Mouse (Mus musculus) heart, embryonic 11.5 days (tissue): Measurements from ENCODE around the gene Ppef2. TPM values are rescaled to one million over a fixed set of nuclear protein-coding genes. Genes with fewer than 3 reads are reported as not detected.

Source experiments
- ATAC-seq: fragments of 200-750 bp; cut with Nextera tagmentation; replicated peaks from 2 replicates; pipeline ENCODE4 v1.8.0; 2017; ENCODE audit warnings: moderate library complexity; ENCODE audit not compliant: insufficient number of reproducible peaks, low FRiP score, low TSS enrichment
- H3K27ac ChIP-seq: fragments of 300-500 bp; sonication (generic); 2 replicates; pipeline ENCODE4 v1.5.1; 2014; ENCODE audit warnings: mild to moderate bottlenecking, low read depth, low read length
- H3K27me3 ChIP-seq: fragments of 300-500 bp; sonication (generic); 2 replicates; pipeline ENCODE4 v1.6.1; 2014; ENCODE audit warnings: mild to moderate bottlenecking, low read length, mixed read lengths; ENCODE audit not compliant: control insufficient read depth, insufficient read depth
- H3K36me3 ChIP-seq: fragments of 300-500 bp; sonication (generic); 2 replicates; pipeline ENCODE4 v1.6.1; 2014; ENCODE audit warnings: mild to moderate bottlenecking, low read length, moderate library complexity, mixed read lengths; ENCODE audit not compliant: control insufficient read depth, insufficient read depth
- H3K4me1 ChIP-seq: fragments of 300-500 bp; sonication (generic); 2 replicates; pipeline ENCODE4 v1.6.1; 2014; ENCODE audit warnings: low read length; ENCODE audit not compliant: control insufficient read depth, insufficient read depth
- H3K4me2 ChIP-seq: fragments of 300-500 bp; sonication (generic); 2 replicates; pipeline ENCODE4 v1.6.1; 2014; ENCODE audit warnings: mild to moderate bottlenecking, moderate library complexity
- H3K4me3 ChIP-seq: fragments of 300-500 bp; sonication (generic); 2 replicates; pipeline ENCODE4 v1.5.1; 2014; ENCODE audit warnings: low read depth, low read length
- H3K9ac ChIP-seq: fragments of 300-500 bp; sonication (generic); 2 replicates; pipeline ENCODE4 v1.6.1; 2014; ENCODE audit warnings: mild to moderate bottlenecking, low read depth, low read length, moderate library complexity
- H3K9me3 ChIP-seq: fragments of 300-500 bp; sonication (generic); replicated peaks from 2 replicates; pipeline ENCODE4 v1.6.1; 2016; ENCODE audit warnings: low read length; ENCODE audit not compliant: control insufficient read depth
- WGBS: fragments of 180-500 bp; shearing (Covaris S2); extraction: QIAGEN DNeasy Blood & Tissue Kit; methylation state at CpG from one replicate; pipeline ENCODE4 v1.1.7; 2014; ENCODE audit not compliant: insufficient replicate concordance; 5-methylcytosine and 5-hydroxymethylcytosine counted together
- polyA plus RNA-seq: library from polyadenylated mRNA; unstranded; fragments of >200 nt; fragmentation: Nextera tagmentation; extraction: Ambion mirVana; gene quantifications from 2 replicates; pipeline ENCODE4 v1.2.1, GENCODE M21; 2014

Ppef2 gene
- polyA plus RNA-seq, 1 experiment from 2014 or later: 0.26 TPM

DNA sequence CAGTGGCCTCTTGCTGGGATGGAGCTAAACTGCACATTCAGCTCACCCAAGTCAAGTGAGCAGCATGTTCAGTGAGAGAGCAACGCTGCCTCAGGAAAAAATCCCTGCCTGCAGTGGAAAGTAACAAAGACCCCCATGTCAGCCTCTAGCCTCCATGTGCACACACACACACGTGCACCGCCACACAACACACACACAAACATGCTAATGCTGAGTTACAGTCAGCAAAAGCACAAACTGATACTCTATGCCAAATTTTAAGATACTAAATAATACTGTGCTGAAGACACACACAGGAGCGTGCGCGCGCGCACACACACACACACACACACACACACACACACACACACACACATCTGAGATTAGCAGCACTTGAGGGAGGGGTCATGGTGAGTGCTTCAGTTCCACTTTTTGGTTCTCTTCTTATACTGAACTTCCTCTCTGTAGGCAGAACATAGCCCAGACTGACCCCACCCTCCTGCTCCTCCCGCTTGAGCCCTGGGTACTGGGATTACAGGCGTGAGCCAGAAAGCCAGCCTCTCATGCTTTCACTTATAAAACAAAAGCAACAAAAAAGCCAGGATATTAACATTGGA is 23.0 kb upstream of the Ppef2 start:
- H3K9ac ChIP-seq: no peak overlapping the region
- H3K27me3 ChIP-seq: no peaks in the 10 kb centered on the region; the same call in none of the 2 replicates
- H3K4me1 ChIP-seq: peaks cover 4% of the 10 kb centered on the region; the same call in 1 of the 2 replicates
- WGBS: 88% methylated on average over 10 of the region's 10 CpGs
- H3K9me3 ChIP-seq: no peaks in the 10 kb centered on the region
- no peak overlapping the region for H3K27ac ChIP-seq
- H3K4me2 ChIP-seq: no peak overlapping the region
- no peak for ATAC-seq
- H3K36me3 ChIP-seq: no peaks in the 10 kb centered on the region
- H3K4me3 ChIP-seq: no peak overlapping the region

DNA sequence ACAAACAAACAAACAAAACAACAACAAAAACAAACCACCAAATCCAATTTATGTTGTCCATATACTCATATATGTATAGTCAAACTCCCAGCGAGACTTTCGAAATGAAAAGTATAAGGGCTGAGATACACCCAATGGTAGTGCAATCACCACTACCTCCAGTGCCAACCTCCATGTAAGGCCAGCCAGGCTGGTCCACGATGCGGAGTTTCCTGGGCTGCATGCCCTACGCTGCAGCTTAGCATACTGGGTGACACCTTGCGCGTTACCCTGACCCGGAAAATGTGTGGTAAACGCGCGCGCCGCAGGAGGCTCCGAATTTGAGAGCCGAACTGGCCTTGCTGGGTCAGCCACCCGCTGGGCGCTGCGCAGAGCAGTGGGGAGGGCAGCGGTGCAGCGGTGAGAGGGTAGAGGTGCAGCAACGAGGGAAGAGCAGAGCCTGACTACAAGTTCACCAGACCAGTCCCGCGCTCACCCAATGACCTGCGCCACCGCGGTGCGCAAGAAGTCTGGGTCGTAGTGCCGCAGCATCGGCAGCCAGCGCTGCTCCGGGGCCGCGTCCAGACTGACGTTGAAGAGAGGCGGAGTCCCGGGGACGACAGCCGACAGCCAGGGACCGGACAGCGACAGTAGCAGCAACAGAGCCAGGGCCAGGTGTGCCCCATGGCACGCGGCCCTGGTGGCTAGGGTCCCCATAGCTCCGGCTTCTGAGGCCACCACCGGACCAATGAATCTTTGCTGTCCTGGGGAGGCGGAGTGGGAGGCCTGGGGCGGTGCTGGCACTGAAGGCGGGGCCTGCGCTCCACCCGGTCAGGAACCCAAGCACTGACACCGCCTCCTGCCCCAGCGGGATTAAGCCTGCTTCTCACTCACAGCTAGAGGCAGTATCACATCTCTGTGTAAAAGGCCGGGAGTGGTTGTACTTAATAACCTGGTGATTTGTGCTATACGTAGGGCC is 21.6 kb upstream of the Ppef2 start, which contains the start of gene Naaa:
TSS of gene Naaa (minus strand) at position 734 of the 958 bp plus-strand sequence.
- Histone ChIP-seq H3K9me3 (no peaks in the 10 kb centered on the region), H3K27ac (no peak within 1 kb of the TSS)
- WGBS: 2% methylated on average over 54 of the region's 54 CpGs

DNA sequence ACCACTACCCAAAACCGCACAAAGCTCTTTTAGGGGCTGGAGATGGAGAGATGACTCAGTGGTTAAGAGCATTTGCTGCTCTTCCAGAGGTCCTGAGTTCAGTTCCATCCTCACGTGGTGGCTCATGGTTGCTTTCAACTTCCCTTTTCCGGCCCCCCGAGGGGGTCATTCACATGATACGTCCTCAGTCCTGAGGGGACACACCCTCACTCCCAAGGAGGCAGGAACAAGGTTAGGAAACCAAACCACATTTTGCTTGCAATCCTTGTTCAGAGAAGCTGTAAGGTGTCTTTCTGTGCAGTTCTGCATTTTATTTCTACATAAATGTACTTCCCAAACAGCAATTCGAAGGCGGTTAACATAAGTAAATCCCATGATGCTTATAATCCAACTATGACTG is 14.4 kb upstream of the Ppef2 start:
- ATAC-seq: no peak
- no peaks in the 10 kb centered on the region for H3K36me3 ChIP-seq
- H3K9me3 ChIP-seq: no peaks in the 10 kb centered on the region

More for the DNA sequence above, 21.6 kb upstream of the Ppef2 start, which contains the start of gene Naaa:
- peak within 1 kb of the TSS; percentile 66 for H3K9ac ChIP-seq
- no peaks in the 10 kb centered on the region for H3K36me3 ChIP-seq
- peak within 1 kb of the TSS; percentile 93 for H3K4me2 ChIP-seq
- H3K4me3 ChIP-seq: peak within 1 kb of the TSS; percentile 73
- ATAC-seq: peak; percentile 88
- H3K27me3 ChIP-seq: no peaks in the 10 kb centered on the region; the same call in none of the 2 replicates
- H3K4me1 ChIP-seq: peaks cover 4% of the 10 kb centered on the region; the same call in 1 of the 2 replicates

DNA sequence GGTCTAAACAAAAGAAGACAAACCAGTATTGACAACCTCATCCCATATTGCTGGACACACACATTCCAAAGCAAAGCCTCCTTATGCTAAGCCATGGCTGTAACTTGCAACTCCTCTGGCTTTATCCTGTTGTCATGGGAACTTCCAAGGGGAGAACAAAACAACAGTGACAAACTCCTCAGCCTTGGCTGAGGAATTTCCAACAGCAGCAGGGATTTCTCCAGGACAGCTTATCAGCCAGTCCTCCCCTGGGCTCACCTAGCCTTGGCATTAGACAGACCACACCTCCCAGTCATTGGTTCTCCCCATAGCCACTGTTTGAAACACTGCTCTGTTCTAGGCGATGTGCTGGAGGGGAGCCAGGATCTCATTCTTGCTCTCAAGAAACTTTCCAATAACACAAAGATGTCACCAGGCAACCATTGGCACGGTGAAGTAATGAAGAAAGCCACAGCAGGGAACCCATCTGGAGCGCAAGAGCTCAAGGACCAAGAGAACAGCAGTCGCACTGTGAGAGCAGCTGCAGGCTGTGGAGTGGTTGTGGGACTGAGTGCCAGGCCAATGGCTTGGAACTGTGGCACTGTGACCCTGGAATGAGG is 7.8 kb upstream of the Ppef2 start:
- 30% methylated on average over 4 of the region's 4 CpGs for WGBS
- Histone ChIP-seq H3K4me2 (no peak overlapping the region), H3K27ac (peak overlapping the region; percentile 50)

More for the DNA sequence above, 14.4 kb upstream of the Ppef2 start:
- no peak overlapping the region for H3K9ac ChIP-seq
- H3K4me1 ChIP-seq: no peaks in the 10 kb centered on the region
- H3K4me3 ChIP-seq: no peak overlapping the region
- no peak overlapping the region for H3K27ac ChIP-seq
- WGBS: 84% methylated on average over 7 of the region's 7 CpGs
- H3K27me3 ChIP-seq: no peaks in the 10 kb centered on the region; the same call in 1 of the 2 replicates
- H3K4me2 ChIP-seq: no peak overlapping the region

DNA sequence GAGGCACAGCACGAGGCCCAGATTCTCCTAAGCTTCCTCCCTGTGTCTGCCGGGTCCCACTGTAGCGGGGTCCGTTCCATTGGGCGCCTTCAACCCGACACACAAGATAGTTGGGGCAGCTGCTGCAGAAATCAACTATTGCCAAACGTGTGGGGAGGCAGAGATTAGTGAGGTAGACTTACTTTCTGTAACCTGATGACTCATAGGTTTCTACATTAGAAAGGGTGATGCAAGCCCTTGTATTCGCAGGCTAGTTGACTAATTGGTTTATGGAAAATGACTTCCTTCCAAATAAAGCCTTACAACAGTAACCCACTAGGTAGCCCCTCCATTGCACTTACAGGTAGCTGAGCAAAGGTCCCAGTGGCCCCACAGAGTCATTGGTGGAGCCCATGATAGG is 6.6 kb upstream of the Ppef2 start:
- peaks cover 14% of the 10 kb centered on the region for H3K4me1 ChIP-seq
- no peak overlapping the region for H3K9ac ChIP-seq
- H3K27me3 ChIP-seq: no peaks in the 10 kb centered on the region
- H3K4me2 ChIP-seq: no peak overlapping the region
- ATAC-seq: no peak
- H3K4me3 ChIP-seq: no peak overlapping the region
- whole genome bisulfite sequencing: 82% methylated on average over 8 of the region's 8 CpGs
- H3K27ac ChIP-seq: no peak overlapping the region
- no peaks in the 10 kb centered on the region for H3K36me3 ChIP-seq
- H3K9me3 ChIP-seq: no peaks in the 10 kb centered on the region

More for the DNA sequence above, 7.8 kb upstream of the Ppef2 start:
- Histone ChIP-seq H3K36me3 (no peaks in the 10 kb centered on the region), H3K27me3 (no peaks in the 10 kb centered on the region), H3K4me1 (peaks cover 14% of the 10 kb centered on the region), H3K9me3 (no peaks in the 10 kb centered on the region), H3K9ac (no peak overlapping the region), H3K4me3 (no peak overlapping the region)
- ATAC-seq: 0 out of 2 replicates have a peak, but pooled peaks have one; percentile 36

DNA sequence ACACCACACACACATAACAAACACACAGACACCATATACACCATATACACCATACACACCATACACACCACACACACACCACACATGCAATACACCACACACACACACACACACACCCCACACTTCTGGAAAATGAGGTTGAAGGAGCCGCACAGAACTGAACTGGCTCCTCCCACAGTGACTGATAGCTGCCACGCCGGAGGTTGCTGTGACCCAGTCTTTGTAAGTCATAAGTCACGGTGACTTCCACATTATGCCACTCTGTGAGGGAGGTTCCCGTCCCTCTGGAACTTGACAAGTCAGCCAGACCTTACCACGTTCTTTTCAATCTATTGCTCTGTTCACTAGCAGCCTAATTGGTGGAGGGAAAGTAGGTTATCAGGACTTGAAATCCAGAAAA is 1.6 kb downstream of the Ppef2 start:
- 67% methylated on average over 6 of the region's 6 CpGs for WGBS
- H3K9me3 ChIP-seq: no peaks in the 10 kb centered on the region; the same call in 1 of the 2 replicates
- no peaks in the 10 kb centered on the region for H3K36me3 ChIP-seq
- no peaks in the 10 kb centered on the region for H3K27me3 ChIP-seq
- H3K4me3 ChIP-seq: no peak overlapping the region
- H3K4me2 ChIP-seq: no peak overlapping the region
- no peak overlapping the region for H3K27ac ChIP-seq
- H3K4me1 ChIP-seq: no peaks in the 10 kb centered on the region
- H3K9ac ChIP-seq: no peak overlapping the region
- ATAC-seq: no peak

DNA sequence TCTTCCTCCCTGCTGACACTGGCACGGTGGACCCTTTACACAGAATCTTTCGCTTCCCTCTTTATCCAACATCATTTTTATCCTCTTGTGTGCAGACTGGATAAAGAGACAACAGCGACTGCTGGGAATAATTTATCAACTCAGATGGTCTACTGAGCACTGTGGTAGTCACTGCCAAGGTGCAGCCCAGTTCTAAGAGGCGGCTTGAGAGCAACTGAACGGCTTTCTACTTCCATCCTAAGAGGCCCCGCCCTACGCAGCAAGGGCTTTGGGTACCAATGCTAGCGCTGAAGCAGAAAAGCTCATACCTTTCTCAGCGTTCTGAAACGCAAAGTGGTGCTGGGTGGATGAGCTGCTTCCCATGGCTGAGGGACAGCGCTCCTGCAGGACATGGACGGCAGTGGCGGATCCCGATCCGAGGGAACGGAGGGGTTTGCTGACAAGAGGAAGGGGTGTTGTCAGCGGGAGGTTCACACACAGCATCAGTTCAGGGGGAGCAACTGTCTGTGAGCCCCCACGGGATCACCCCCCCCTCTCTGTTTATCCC is 3.2 kb downstream of the Ppef2 start:
- no peaks in the 10 kb centered on the region; the same call in 1 of the 2 replicates for H3K9me3 ChIP-seq
- no peaks in the 10 kb centered on the region for H3K4me1 ChIP-seq
- H3K4me3 ChIP-seq: no peak overlapping the region
- H3K4me2 ChIP-seq: peak overlapping the region; percentile 37; the same call in 1 of the 2 replicates
- no peaks in the 10 kb centered on the region for H3K36me3 ChIP-seq
- no peak overlapping the region for H3K27ac ChIP-seq
- no peak for ATAC-seq
- H3K9ac ChIP-seq: no peak overlapping the region
- H3K27me3 ChIP-seq: no peaks in the 10 kb centered on the region
- WGBS: 21% methylated on average over 18 of the region's 18 CpGs

DNA sequence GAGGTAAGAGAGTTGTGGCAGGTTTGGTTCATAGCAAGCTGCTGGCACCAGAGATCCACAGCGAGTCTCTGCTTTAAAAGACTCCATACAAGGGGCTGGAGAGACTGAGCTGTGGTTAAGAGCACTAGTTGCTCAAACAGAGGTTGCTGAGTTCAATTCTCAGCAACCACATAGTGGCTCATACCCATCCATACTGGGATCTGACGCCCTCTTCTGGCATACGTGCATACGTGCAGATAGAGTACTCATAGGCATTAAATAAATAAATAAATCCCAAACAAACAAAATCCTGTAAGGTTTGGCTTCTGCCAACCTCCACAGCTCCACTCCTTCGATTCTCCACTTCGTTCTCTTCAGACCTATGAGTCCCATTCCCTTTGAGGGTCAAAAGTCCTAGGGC is 4.0 kb downstream of the Ppef2 start:
- Histone ChIP-seq H3K4me3 (no peak overlapping the region), H3K4me1 (no peaks in the 10 kb centered on the region), H3K9ac (no peak overlapping the region), H3K27ac (no peak overlapping the region), H3K36me3 (no peaks in the 10 kb centered on the region), H3K27me3 (no peaks in the 10 kb centered on the region), H3K9me3 (no peaks in the 10 kb centered on the region; the same call in 1 of the 2 replicates), H3K4me2 (no peak overlapping the region)
- WGBS: 82% methylated on average over 6 of the region's 6 CpGs
- no peak for ATAC-seq
